Mouse (Mus musculus): ENCODE measurements at regions not wholly inside any gene's neighbourhood (a gene's known extent, or its start where the extent isn't known, plus 50 kb on each side); places are given as distances from the start of the nearest gene placed in this dataset.

DNA sequence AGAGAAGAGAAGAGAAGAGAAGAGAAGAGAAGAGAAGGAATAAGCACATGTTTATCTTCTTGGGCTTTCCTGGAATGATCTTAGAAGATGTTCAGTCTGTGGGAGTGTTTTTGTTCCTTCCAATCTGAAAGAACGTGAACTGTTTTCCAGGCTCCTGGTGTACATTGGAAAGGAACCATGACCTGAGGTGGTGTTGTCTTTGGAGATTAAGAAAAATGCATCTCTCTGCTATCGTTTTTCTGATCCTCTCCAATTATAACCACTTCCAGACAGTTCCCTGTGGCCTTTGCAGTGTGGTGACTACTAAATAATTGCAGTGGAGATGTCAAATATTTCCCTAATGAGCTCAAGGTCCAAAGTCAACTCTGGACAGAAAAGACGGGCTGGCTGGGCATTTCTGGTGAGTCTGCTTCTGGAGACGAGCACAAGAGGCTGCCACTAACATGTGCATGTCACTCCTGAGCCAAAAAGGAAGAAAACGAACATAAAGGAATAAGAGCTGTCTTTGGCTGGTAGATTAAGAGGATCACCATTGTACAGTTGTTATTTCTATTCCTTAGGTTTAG lies 431.7 kb downstream of the Adgrl2 start:
- no peak for TF ChIP-seq CTCF (IDR thresholded peaks at IDR 0.05; ENCODE audit: borderline replicate concordance, insufficient read depth, low read length)
- TF ChIP-seq POLR2A (IDR thresholded peaks at IDR 0.05; ENCODE audit: low read depth, low read length): no peak

All from embryonic fibroblast, embryonic 13.5 days (primary cell).